ENCODE assay signal across 9 mouse cellular contexts in genomic region chr15:98475382-98475781, GRCm38 (mm10). TPM values are rescaled to one million over a fixed set of nuclear protein-coding genes. Genes with fewer than 3 reads are reported as not detected.
DNase-seq lines count a peak whose midpoint lies in the region; ATAC-seq lines count a peak whose summit lies in the region.
"Had no signal": no experiment of that assay in that cellular context is flagged by ENCODE, and none has a peak within 500 bp of the region (broad histone marks: within the 10 kb centered on the region; RNA-seq: fewer than 3 reads in every experiment).

No protein-coding gene starts in this region.

- peak; percentile 58 for ATAC-seq in megakaryocyte-erythroid progenitor cell, adult 5-6 weeks (replicated peaks; ENCODE audit: low FRiP score, low TSS enrichment, poor library complexity, severe bottlenecking)

- intact Hi-C loops in heart, postnatal 10 days (cut with DNase I), result loop anchor here (5.0 kb wide), 1 partner anchor 293 kb away; no protein-coding TSS in a partner anchor

- peak; percentile 43 to 65 for DNase-seq in heart, postnatal 10 days
- no peak for DNase-seq in heart, adult 11 months
- DNase-seq in urinary bladder, postnatal 14 days (ENCODE audit: low spot score), result peak; percentile 40
- no peak for DNase-seq in urinary bladder, postnatal 10 days (ENCODE audit: low spot score)
- peak; percentile 13 for DNase-seq in c-Kit-positive CD71-positive TER-119-negative erythroid progenitor cells, embryonic 14.5 days (ENCODE audit: low read depth)
- DNase-seq in gastrocnemius, postnatal 25 days, result peak; percentile 14
- DNase-seq in thymus, postnatal 36 days, result peak; percentile 42 to 48

RNA-seq across cellular contexts. Expression of gene OR5BS1P, which starts 5.7 kb away (rescaled TPM):
- not detected for total RNA-seq in heart, postnatal 10 days (2021)
- not detected for total RNA-seq in gastrocnemius, postnatal 25 days (2021)
- total RNA-seq in megakaryocyte-erythroid progenitor cell, adult 5-6 weeks (2014; fragmentation: Nextera tagmentation), result not detected in 2 replicates
- total RNA-seq in megakaryocyte-erythroid progenitor cell, adult 5-6 weeks (2017), result not detected in 2 replicates
- total RNA-seq: layer of hippocampus, adult 18-20 months had no signal

RNA-seq across cellular contexts. Expression of gene Lalba, which starts 7.1 kb away (rescaled TPM):
- total RNA-seq in heart, postnatal 10 days (2021), result under 1 TPM in 1 of 2 experiments, not detected in 1; 0.47 TPM
- total RNA-seq in gastrocnemius, postnatal 25 days (2021), result not detected
- total RNA-seq in megakaryocyte-erythroid progenitor cell, adult 5-6 weeks (2014; fragmentation: Nextera tagmentation), result not detected in 2 replicates
- not detected in 2 replicates for total RNA-seq in megakaryocyte-erythroid progenitor cell, adult 5-6 weeks (2017)
- total RNA-seq: layer of hippocampus, adult 18-20 months had no signal

RNA-seq across cellular contexts. Expression of gene Olfr279, which starts 16.8 kb away (rescaled TPM):
- total RNA-seq in heart, postnatal 10 days (2021), result not detected
- total RNA-seq in gastrocnemius, postnatal 25 days (2021), result not detected
- not detected in 2 replicates for total RNA-seq in megakaryocyte-erythroid progenitor cell, adult 5-6 weeks (2014; fragmentation: Nextera tagmentation)
- not detected in 2 replicates for total RNA-seq in megakaryocyte-erythroid progenitor cell, adult 5-6 weeks (2017)
- total RNA-seq: layer of hippocampus, adult 18-20 months had no signal

RNA-seq across cellular contexts. Expression of gene Olfr281, which starts 23.0 kb away (rescaled TPM):
- total RNA-seq in heart, postnatal 10 days (2021), result not detected
- total RNA-seq in gastrocnemius, postnatal 25 days (2021), result not detected
- total RNA-seq in megakaryocyte-erythroid progenitor cell, adult 5-6 weeks (2014; fragmentation: Nextera tagmentation), result not detected in 2 replicates
- total RNA-seq in megakaryocyte-erythroid progenitor cell, adult 5-6 weeks (2017), result not detected in 2 replicates
- total RNA-seq: layer of hippocampus, adult 18-20 months had no signal

RNA-seq across cellular contexts. Expression of gene Olfr282, which starts 44.4 kb away (rescaled TPM):
- total RNA-seq in heart, postnatal 10 days (2021), result not detected
- not detected for total RNA-seq in gastrocnemius, postnatal 25 days (2021)
- total RNA-seq in megakaryocyte-erythroid progenitor cell, adult 5-6 weeks (2014; fragmentation: Nextera tagmentation), result not detected in 2 replicates
- not detected in 2 replicates for total RNA-seq in megakaryocyte-erythroid progenitor cell, adult 5-6 weeks (2017)
- total RNA-seq: layer of hippocampus, adult 18-20 months had no signal

Comparison
In these comparisons a context has a peak if more than half of its experiments do, and no peak if none do; other contexts are left out.
1. DNase-seq: peak in heart, postnatal 10 days (2 of 2), urinary bladder, postnatal 14 days (single experiment), c-Kit-positive CD71-positive TER-119-negative erythroid progenitor cells, embryonic 14.5 days (single experiment), gastrocnemius, postnatal 25 days (single experiment) and thymus, postnatal 36 days (2 of 2); none in heart, adult 11 months (single experiment) and urinary bladder, postnatal 10 days (single experiment).